Comparison of ENCODE assay signal across 12 mouse cellular contexts in genomic region chr11:102853760-102854159, GRCm38 (mm10). TPM values are rescaled to one million over a fixed set of nuclear protein-coding genes. Genes with fewer than 3 reads are reported as not detected.
DNase-seq lines count a peak whose midpoint lies in the region; ATAC-seq and TF ChIP-seq lines count a peak whose summit lies in the region.
"Had no signal": no experiment of that assay in that cellular context is flagged by ENCODE, and none has a peak within 500 bp of the region (broad histone marks: within the 10 kb centered on the region; RNA-seq: fewer than 3 reads in every experiment).

No protein-coding gene starts in this region.

- no peak for ATAC-seq in lung, embryonic 14.5 days (ENCODE audit: insufficient read depth)

- no peak overlapping the region for H3K27ac ChIP-seq in lung, embryonic 14.5 days (ENCODE audit: low read depth)
- H3K27ac ChIP-seq in bone marrow, adult 2 months (ENCODE audit: control insufficient read depth, insufficient read depth, low read depth, low read length, poor library complexity), result no peak overlapping the region

- peak; percentile 42 for TF ChIP-seq CTCF in lung, embryonic 14.5 days (IDR thresholded peaks at IDR 0.05; ENCODE audit: low read depth)
- TF ChIP-seq CTCF in bone marrow, adult 2 months (IDR thresholded peaks at IDR 0.05; ENCODE audit: control insufficient read depth, insufficient read depth, low read length), result peak; percentile 25; the same call in 1 of the 2 replicates

- no peak overlapping the region for H3K4me2 ChIP-seq in lung, embryonic 14.5 days

- no peaks in the 10 kb centered on the region for H3K9me3 ChIP-seq in lung, embryonic 14.5 days (ENCODE audit: low read depth, low read length)

- H3K27me3 ChIP-seq in lung, embryonic 14.5 days (ENCODE audit: insufficient read depth, low read length), result no peaks in the 10 kb centered on the region

- peak; percentile 29 to 32 for DNase-seq in cerebellum, postnatal 14 days
- no peak for DNase-seq in cerebellum, adult 11-12 months
- DNase-seq in lung, embryonic 14.5 days, result peak; percentile 35
- no peak for DNase-seq in lung, postnatal 10 days
- peak; percentile 21 for DNase-seq in retina, embryonic 14.5 days (ENCODE audit: low spot score)
- DNase-seq in spleen, postnatal 36 days (ENCODE audit: low spot score in 2 of 2), result no peak
- DNase-seq in urinary bladder, postnatal 25 days (ENCODE audit: low spot score), result no peak
- DNase-seq: gastrocnemius, postnatal 10 days; kidney, adult 18-20 months had no signal

- no peak overlapping the region for H3K4me3 ChIP-seq in lung, embryonic 14.5 days (ENCODE audit: low read depth, low read length)
- H3K4me3 ChIP-seq in bone marrow, adult 2 months (replicated peaks; ENCODE audit: control insufficient read depth, low read depth, low read length), result no peak overlapping the region

- H3K4me1 ChIP-seq in lung, embryonic 14.5 days (ENCODE audit: insufficient read depth), result no peaks in the 10 kb centered on the region
- no peaks in the 10 kb centered on the region for H3K4me1 ChIP-seq in bone marrow, adult 2 months (ENCODE audit: control insufficient read depth, insufficient read depth, low read length)

- no peak overlapping the region for H3K9ac ChIP-seq in lung, embryonic 14.5 days

- TF ChIP-seq POLR2A in bone marrow, adult 2 months (IDR thresholded peaks at IDR 0.05; ENCODE audit: borderline replicate concordance, control insufficient read depth, low read depth, low read length), result no peak

- peaks cover 87% of the 10 kb centered on the region for H3K36me3 ChIP-seq in lung, embryonic 14.5 days (ENCODE audit: insufficient read depth)

RNA-seq across cellular contexts. Expression of gene Higd1b, which starts 18.1 kb away (rescaled TPM):
- 5.4 and 6.8 TPM in 2 replicates for polyA plus RNA-seq in lung, embryonic 14.5 days (2014; fragmentation: Nextera tagmentation; extraction: Ambion mirVana)
- 2.1 TPM in 1 of 2 replicates, not detected in the other for polyA plus RNA-seq in bone marrow, adult 2 months (2011; ENCODE audit: insufficient read depth, insufficient read length, low replicate concordance, missing spikeins)

RNA-seq across cellular contexts. Expression of gene Eftud2, which starts 27.0 kb away (rescaled TPM):
- polyA plus RNA-seq in lung, embryonic 14.5 days (2014; fragmentation: Nextera tagmentation; extraction: Ambion mirVana), result 218 and 242 TPM in 2 replicates
- 77.3 and 159 TPM in 2 replicates for polyA plus RNA-seq in bone marrow, adult 2 months (2011; ENCODE audit: insufficient read depth, insufficient read length, low replicate concordance, missing spikeins)

RNA-seq across cellular contexts. Expression of gene Ccdc103, which starts 27.2 kb away (rescaled TPM):
- polyA plus RNA-seq in lung, embryonic 14.5 days (2014; fragmentation: Nextera tagmentation; extraction: Ambion mirVana), result 1.8 and 1.9 TPM in 2 replicates
- polyA plus RNA-seq in bone marrow, adult 2 months (2011; ENCODE audit: insufficient read depth, insufficient read length, low replicate concordance, missing spikeins), result 0.70 TPM in 1 of 2 replicates, not detected in the other

RNA-seq across cellular contexts. Expression of gene Fam187a, which starts 31.2 kb away (rescaled TPM):
- not detected in 2 replicates for polyA plus RNA-seq in lung, embryonic 14.5 days (2014; fragmentation: Nextera tagmentation; extraction: Ambion mirVana)
- polyA plus RNA-seq in bone marrow, adult 2 months (2011; ENCODE audit: insufficient read depth, insufficient read length, low replicate concordance, missing spikeins), result not detected in 2 replicates
- polyA plus RNA-seq: embryonic facial prominence, embryonic 14.5 days; heart, embryonic 16.5 days had no signal

RNA-seq across cellular contexts. Expression of gene Gjc1, which starts 34.3 kb away (rescaled TPM):
- polyA plus RNA-seq in lung, embryonic 14.5 days (2014; fragmentation: Nextera tagmentation; extraction: Ambion mirVana), result 78.1 and 80.7 TPM in 2 replicates
- polyA plus RNA-seq in bone marrow, adult 2 months (2011; ENCODE audit: insufficient read depth, insufficient read length, low replicate concordance, missing spikeins), result 0.41 and 3.4 TPM in 2 replicates

Comparison
In these comparisons a context has a peak if more than half of its experiments do, and no peak if none do; other contexts are left out.
1. DNase-seq: peak in cerebellum, postnatal 14 days (2 of 2), lung, embryonic 14.5 days (single experiment) and retina, embryonic 14.5 days (single experiment); none in cerebellum, adult 11-12 months (single experiment), lung, postnatal 10 days (single experiment), spleen, postnatal 36 days (0 of 2) and urinary bladder, postnatal 25 days (single experiment).